Mouse (Mus musculus) hindbrain, embryonic 11.5 days (tissue): ENCODE measurements at regions not wholly inside any gene's neighbourhood (a gene's known extent, or its start where the extent isn't known, plus 50 kb on each side); places are given as distances from the start of the nearest gene placed in this dataset.

Experiments used
- ATAC-seq: fragments of 200-750 bp; cut with Nextera tagmentation; 2 replicates; pipeline ENCODE4 v1.8.0; 2017; ENCODE audit warnings: mild to moderate bottlenecking, moderate TSS enrichment, moderate library complexity; ENCODE audit not compliant: low FRiP score
- DNase-seq: peaks from one replicate; pipeline ENCODE4 v3.0.0-alpha.2; 2015; ENCODE audit warnings: low spot score
- H3K27ac ChIP-seq: fragments of 300-500 bp; sonication (generic); 2 replicates; pipeline ENCODE4 v1.5.1; 2014; ENCODE audit warnings: mild to moderate bottlenecking, low read depth, low read length
- H3K27me3 ChIP-seq: fragments of 300-500 bp; sonication (generic); 2 replicates; pipeline ENCODE4 v1.6.1; 2014; ENCODE audit warnings: mild to moderate bottlenecking, low read length, moderate library complexity, mixed read lengths; ENCODE audit not compliant: control insufficient read depth, insufficient read depth
- H3K36me3 ChIP-seq: fragments of 300-500 bp; sonication (generic); 2 replicates; pipeline ENCODE4 v1.6.1; 2014; ENCODE audit warnings: mild to moderate bottlenecking, low read length, moderate library complexity, mixed read lengths; ENCODE audit not compliant: control insufficient read depth, insufficient read depth
- H3K4me1 ChIP-seq: fragments of 300-500 bp; sonication (generic); replicated peaks from 2 replicates; pipeline ENCODE4 v1.6.1; 2014; ENCODE audit warnings: low read length, mixed read lengths; ENCODE audit not compliant: control insufficient read depth, insufficient read depth
- H3K4me2 ChIP-seq: fragments of 300-500 bp; sonication (generic); replicated peaks from 2 replicates; pipeline ENCODE4 v1.6.1; 2014; ENCODE audit warnings: mild to moderate bottlenecking, low read depth, low read length
- H3K4me3 ChIP-seq: fragments of 300-500 bp; sonication (generic); 2 replicates; pipeline ENCODE4 v1.5.1; 2014; ENCODE audit warnings: low read depth, low read length
- H3K9ac ChIP-seq: fragments of 300-500 bp; sonication (generic); 2 replicates; pipeline ENCODE4 v1.6.1; 2014; ENCODE audit warnings: low read depth, low read length
- H3K9me3 ChIP-seq: fragments of 300-500 bp; sonication (generic); 2 replicates; pipeline ENCODE4 v1.6.1; 2016; ENCODE audit warnings: low read length; ENCODE audit not compliant: control insufficient read depth
- WGBS: fragments of 180-500 bp; shearing (Covaris S2); extraction: QIAGEN DNeasy Blood & Tissue Kit; methylation state at CpG from one replicate; pipeline ENCODE4 v1.1.7; 2014; 5-methylcytosine and 5-hydroxymethylcytosine counted together

- ATAC-seq, result no peak
- H3K27ac ChIP-seq, result no peak overlapping the region
- H3K4me2 ChIP-seq, result no peak overlapping the region
- H3K4me1 ChIP-seq, result no peaks in the 10 kb centered on the region
- DNase-seq, result no peak
- WGBS, result 73% methylated on average over 2 of the region's 2 CpGs
- no peaks in the 10 kb centered on the region for H3K9me3 ChIP-seq
- no peak overlapping the region for H3K4me3 ChIP-seq
- H3K36me3 ChIP-seq, result no peaks in the 10 kb centered on the region
- no peak overlapping the region for H3K9ac ChIP-seq
- no peaks in the 10 kb centered on the region for H3K27me3 ChIP-seq
These were observed 438.1 kb upstream of the Gm9747 start for GRCm38 (mm10) chr1:81794771-81795170.

GRCm38 (mm10) chr1:81795399-81795798 is 437.5 kb upstream of the Gm9747 start:
- Histone ChIP-seq H3K4me1 (no peaks in the 10 kb centered on the region), H3K4me3 (no peak overlapping the region), H3K4me2 (no peak overlapping the region), H3K27me3 (no peaks in the 10 kb centered on the region), H3K9me3 (no peaks in the 10 kb centered on the region), H3K9ac (no peak overlapping the region), H3K27ac (no peak overlapping the region), H3K36me3 (no peaks in the 10 kb centered on the region)
- WGBS, result 88% methylated on average over 1 of the region's 1 CpGs
- no peak for ATAC-seq
- DNase-seq, result no peak

- no peaks in the 10 kb centered on the region for H3K4me1 ChIP-seq
- H3K27me3 ChIP-seq, result no peaks in the 10 kb centered on the region
- no peak overlapping the region for H3K4me3 ChIP-seq
- DNase-seq (no peak), ATAC-seq (no peak)
- no peak overlapping the region for H3K27ac ChIP-seq
- H3K9me3 ChIP-seq, result no peaks in the 10 kb centered on the region
- H3K36me3 ChIP-seq, result no peaks in the 10 kb centered on the region
- no peak overlapping the region for H3K4me2 ChIP-seq
- H3K9ac ChIP-seq, result no peak overlapping the region
These were observed 421.3 kb upstream of the Gm9747 start for GRCm38 (mm10) chr1:81811591-81811990.

GRCm38 (mm10) chr1:81818884-81819283 is 414.0 kb upstream of the Gm9747 start:
- no peaks in the 10 kb centered on the region for H3K9me3 ChIP-seq
- DNase-seq (no peak), ATAC-seq (no peak)
- no peak overlapping the region for H3K4me2 ChIP-seq
- H3K27me3 ChIP-seq, result no peaks in the 10 kb centered on the region
- no peak overlapping the region for H3K4me3 ChIP-seq
- no peak overlapping the region for H3K27ac ChIP-seq
- H3K4me1 ChIP-seq, result no peaks in the 10 kb centered on the region
- no peak overlapping the region for H3K9ac ChIP-seq
- H3K36me3 ChIP-seq, result no peaks in the 10 kb centered on the region

GRCm38 (mm10) chr1:81841966-81842365 is 390.9 kb upstream of the Gm9747 start:
- DNase-seq (no peak), ATAC-seq (no peak)
- 95% methylated on average over 3 of the region's 3 CpGs for WGBS
- Histone ChIP-seq H3K36me3 (no peaks in the 10 kb centered on the region), H3K4me1 (no peaks in the 10 kb centered on the region), H3K4me3 (no peak overlapping the region), H3K9me3 (no peaks in the 10 kb centered on the region), H3K4me2 (no peak overlapping the region), H3K27ac (no peak overlapping the region), H3K27me3 (no peaks in the 10 kb centered on the region), H3K9ac (no peak overlapping the region)

- Histone ChIP-seq H3K36me3 (no peaks in the 10 kb centered on the region), H3K4me1 (no peaks in the 10 kb centered on the region), H3K27me3 (no peaks in the 10 kb centered on the region), H3K9me3 (no peaks in the 10 kb centered on the region), H3K9ac (no peak overlapping the region), H3K4me2 (no peak overlapping the region), H3K4me3 (no peak overlapping the region), H3K27ac (no peak overlapping the region)
- no peak for ATAC-seq
- 84% methylated on average over 6 of the region's 6 CpGs for WGBS
- peak; percentile 15 for DNase-seq
These were observed 382.3 kb upstream of the Gm9747 start for GRCm38 (mm10) chr1:81850462-81851144.

GRCm38 (mm10) chr1:81859464-81859863 is 373.4 kb upstream of the Gm9747 start:
- Histone ChIP-seq H3K36me3 (no peaks in the 10 kb centered on the region), H3K27ac (no peak overlapping the region), H3K9ac (no peak overlapping the region), H3K4me2 (no peak overlapping the region), H3K4me1 (no peaks in the 10 kb centered on the region), H3K4me3 (no peak overlapping the region), H3K27me3 (no peaks in the 10 kb centered on the region), H3K9me3 (no peaks in the 10 kb centered on the region)
- ATAC-seq (no peak), DNase-seq (no peak)
- 55% methylated on average over 2 of the region's 2 CpGs for WGBS

- no peaks in the 10 kb centered on the region for H3K27me3 ChIP-seq
- no peak overlapping the region for H3K27ac ChIP-seq
- 87% methylated on average over 3 of the region's 3 CpGs for WGBS
- H3K36me3 ChIP-seq, result no peaks in the 10 kb centered on the region
- no peak overlapping the region for H3K9ac ChIP-seq
- H3K4me1 ChIP-seq, result no peaks in the 10 kb centered on the region
- no peak for ATAC-seq
- no peak overlapping the region for H3K4me2 ChIP-seq
- H3K9me3 ChIP-seq, result no peaks in the 10 kb centered on the region
- no peak overlapping the region for H3K4me3 ChIP-seq
- DNase-seq, result no peak
These were observed 368.3 kb upstream of the Gm9747 start for GRCm38 (mm10) chr1:81864571-81864970.

- H3K4me2 ChIP-seq, result no peak overlapping the region
- H3K9ac ChIP-seq, result no peak overlapping the region
- H3K27me3 ChIP-seq, result no peaks in the 10 kb centered on the region
- H3K4me1 ChIP-seq, result no peaks in the 10 kb centered on the region
- H3K27ac ChIP-seq, result no peak overlapping the region
- no peaks in the 10 kb centered on the region for H3K9me3 ChIP-seq
- H3K4me3 ChIP-seq, result no peak overlapping the region
- no peaks in the 10 kb centered on the region for H3K36me3 ChIP-seq
- WGBS, result 86% methylated on average over 1 of the region's 1 CpGs
- no peak for DNase-seq
- no peak for ATAC-seq
These were observed 345.9 kb upstream of the Gm9747 start for GRCm38 (mm10) chr1:81886940-81887531.
